Mouse (Mus musculus): ENCODE data around the gene Rtkn2. TPM values are rescaled to one million over a fixed set of nuclear protein-coding genes. Genes with fewer than 3 reads are reported as not detected.

The Rtkn2 gene
- polyA plus RNA-seq, 1 experiment from 2014 or later = 7.4 TPM

DNA sequence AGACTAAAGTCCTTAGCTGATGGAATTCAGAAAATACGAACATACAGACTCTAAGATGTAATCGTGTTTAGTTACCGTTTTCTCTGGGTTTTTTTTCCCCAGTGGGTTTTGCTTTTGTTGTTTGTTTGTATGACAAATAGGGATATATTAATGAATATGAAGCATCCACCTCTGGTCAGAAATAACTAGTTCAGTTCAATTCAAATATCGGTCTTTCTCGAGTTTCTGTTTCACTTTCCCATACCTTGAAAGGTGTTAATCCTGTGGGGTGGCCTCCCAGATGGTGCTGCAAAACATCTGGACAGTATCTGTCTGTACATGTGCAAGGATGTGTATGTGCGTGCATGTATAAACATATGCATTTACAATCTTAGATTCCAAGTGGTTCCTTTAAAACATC, 61.0 kb downstream of the Rtkn2 start:
- ATAC-seq (ENCODE audit: insufficient number of reproducible peaks, low FRiP score) = no peak
- H3K4me2 ChIP-seq = no peak overlapping the region
- WGBS = 81% methylated on average over 6 of the region's 6 CpGs

DNA sequence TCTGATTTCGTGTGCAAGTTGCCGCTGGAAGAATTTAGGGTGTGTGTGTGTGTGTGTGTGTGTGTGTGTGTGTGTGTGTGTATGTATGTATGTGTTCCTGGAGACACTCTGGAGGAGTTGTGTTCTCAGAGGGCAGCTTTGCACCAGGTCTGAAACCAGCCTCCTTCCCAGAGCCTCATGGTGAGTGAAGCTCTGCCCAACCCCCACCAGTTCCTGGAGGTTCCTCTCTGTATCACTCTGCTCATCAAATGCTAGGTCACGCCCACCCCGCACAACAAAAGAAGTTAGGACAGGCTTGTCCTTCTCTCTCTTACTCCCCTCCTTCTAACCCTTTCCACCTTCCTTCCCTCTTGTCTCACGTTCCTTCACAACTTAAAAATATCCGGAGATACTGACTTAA, 64.6 kb downstream of the Rtkn2 start:
- Histone ChIP-seq H3K27me3 (replicated peaks) (no peaks in the 10 kb centered on the region), H3K9me3 (replicated peaks) (no peaks in the 10 kb centered on the region), H3K4me2 (no peak overlapping the region), H3K4me3 (no peak overlapping the region), H3K9ac (no peak overlapping the region), H3K27ac (ENCODE audit: poor library complexity, severe bottlenecking) (no peak overlapping the region), H3K36me3 (0 out of 2 replicates have a peak, but pooled peaks cover 9% of the 10 kb centered on the region), H3K4me1 (replicated peaks) (no peaks in the 10 kb centered on the region; the same call in 1 of the 2 replicates)
- 34% methylated on average over 6 of the region's 6 CpGs for whole genome bisulfite sequencing
- ATAC-seq (ENCODE audit: insufficient number of reproducible peaks, low FRiP score) = no peak

More for the DNA sequence above, 61.0 kb downstream of the Rtkn2 start:
- Histone ChIP-seq H3K4me3 (no peak overlapping the region), H3K27me3 (replicated peaks) (no peaks in the 10 kb centered on the region), H3K9ac (no peak overlapping the region), H3K36me3 (peaks cover 15% of the 10 kb centered on the region; the same call in 1 of the 2 replicates), H3K27ac (ENCODE audit: poor library complexity, severe bottlenecking) (no peak overlapping the region), H3K9me3 (replicated peaks) (no peaks in the 10 kb centered on the region), H3K4me1 (replicated peaks) (no peaks in the 10 kb centered on the region)

DNA sequence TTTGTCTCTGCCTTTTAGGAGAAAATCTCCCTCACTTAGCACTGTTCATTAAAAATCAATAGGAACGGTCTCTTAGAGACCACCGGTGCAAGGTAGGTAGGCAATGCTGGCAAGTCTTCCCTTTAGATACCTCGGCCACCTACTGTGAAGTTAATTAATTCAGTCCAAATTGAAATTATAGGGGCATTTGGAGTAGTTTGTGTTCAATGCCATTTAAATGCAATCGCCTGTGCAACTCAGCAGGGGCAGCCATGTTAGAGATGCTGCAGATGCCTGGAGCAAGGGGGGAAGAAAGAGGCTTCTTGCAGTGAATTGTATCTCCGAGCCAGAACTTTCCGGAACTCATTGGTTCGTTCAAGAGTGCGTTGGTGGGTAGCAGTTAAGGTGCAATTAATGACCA, 65.5 kb downstream of the Rtkn2 start:
- H3K27me3 ChIP-seq (replicated peaks) = no peaks in the 10 kb centered on the region
- H3K4me1 ChIP-seq (replicated peaks) = no peaks in the 10 kb centered on the region; the same call in 1 of the 2 replicates
- no peak for ATAC-seq (ENCODE audit: insufficient number of reproducible peaks, low FRiP score)
- no peaks in the 10 kb centered on the region for H3K9me3 ChIP-seq (replicated peaks)
- no peak overlapping the region for H3K27ac ChIP-seq (ENCODE audit: poor library complexity, severe bottlenecking)
- H3K4me2 ChIP-seq = no peak overlapping the region
- H3K9ac ChIP-seq = no peak overlapping the region
- 0 out of 2 replicates have a peak, but pooled peaks cover 9% of the 10 kb centered on the region for H3K36me3 ChIP-seq
- no peak overlapping the region for H3K4me3 ChIP-seq
- WGBS = 88% methylated on average over 8 of the region's 8 CpGs

DNA sequence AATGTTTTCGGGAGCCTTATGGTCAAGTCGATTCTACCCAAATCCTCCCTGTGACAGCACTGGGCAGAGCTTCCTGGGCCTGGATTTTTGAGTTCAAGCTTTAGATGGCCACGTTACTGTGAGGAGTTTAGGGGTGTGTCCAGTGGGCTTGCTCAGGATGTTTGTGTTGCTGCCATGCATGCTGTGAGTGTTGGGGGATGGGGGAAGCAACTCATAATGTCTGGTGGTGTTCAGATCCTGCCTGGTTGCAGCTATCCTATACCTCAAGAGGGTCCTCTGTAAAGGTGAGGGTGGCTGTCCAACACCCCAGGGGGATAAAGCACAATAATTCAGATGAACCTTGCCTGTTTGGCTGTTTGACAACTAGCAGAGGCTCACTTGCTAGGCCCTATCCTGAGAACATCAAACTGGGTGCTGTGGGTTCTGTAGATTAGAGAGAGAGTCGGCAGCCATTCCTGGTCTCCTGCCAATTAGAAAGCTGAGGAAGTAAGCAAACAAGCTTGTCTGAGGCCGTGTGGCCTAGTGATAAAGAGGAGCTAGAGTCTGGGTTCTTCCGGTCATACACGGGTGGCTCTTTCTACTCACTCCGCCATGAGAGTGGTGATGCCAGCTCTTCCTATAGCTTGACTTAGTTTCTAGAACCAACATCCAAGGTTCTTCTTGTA, 69.4 kb downstream of the Rtkn2 start:
- peaks cover 8% of the 10 kb centered on the region; the same call in 1 of the 2 replicates for H3K9me3 ChIP-seq (replicated peaks)
- ATAC-seq (ENCODE audit: insufficient number of reproducible peaks, low FRiP score) = no peak
- H3K4me1 ChIP-seq (replicated peaks) = no peaks in the 10 kb centered on the region; the same call in 1 of the 2 replicates
- no peak overlapping the region for H3K27ac ChIP-seq (ENCODE audit: poor library complexity, severe bottlenecking)
- 63% methylated on average over 8 of the region's 8 CpGs for WGBS
- no peak overlapping the region for H3K9ac ChIP-seq
- H3K4me3 ChIP-seq = no peak overlapping the region
- H3K4me2 ChIP-seq = no peak overlapping the region
- no peaks in the 10 kb centered on the region for H3K36me3 ChIP-seq
- no peaks in the 10 kb centered on the region for H3K27me3 ChIP-seq (replicated peaks)

DNA sequence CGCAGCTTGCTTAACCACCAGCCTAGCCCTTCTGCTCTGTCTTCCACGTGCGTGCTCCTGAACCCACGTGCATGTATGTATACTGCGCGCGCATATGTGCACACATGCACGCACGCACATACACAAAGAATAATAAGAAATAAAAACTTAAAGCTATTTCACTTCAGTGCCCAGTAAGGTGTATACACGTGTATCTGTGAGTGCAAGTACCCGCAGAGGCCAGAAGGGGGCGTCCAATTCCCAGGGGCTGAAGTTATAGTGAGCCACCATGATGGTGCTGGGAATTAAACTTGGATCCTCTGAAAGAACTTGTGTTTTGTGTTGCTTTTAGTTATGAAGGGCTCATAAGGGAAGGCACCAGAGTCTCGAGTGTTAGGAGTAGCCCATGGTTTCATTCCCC, 71.5 kb downstream of the Rtkn2 start:
- Histone ChIP-seq H3K4me3 (no peak overlapping the region), H3K9me3 (replicated peaks) (peaks cover 8% of the 10 kb centered on the region; the same call in 1 of the 2 replicates), H3K36me3 (no peaks in the 10 kb centered on the region), H3K9ac (no peak overlapping the region), H3K27me3 (replicated peaks) (no peaks in the 10 kb centered on the region), H3K4me2 (no peak overlapping the region), H3K4me1 (replicated peaks) (no peaks in the 10 kb centered on the region; the same call in 1 of the 2 replicates), H3K27ac (ENCODE audit: poor library complexity, severe bottlenecking) (no peak overlapping the region)
- no peak for ATAC-seq (ENCODE audit: insufficient number of reproducible peaks, low FRiP score)
- 88% methylated on average over 13 of the region's 13 CpGs for WGBS

DNA sequence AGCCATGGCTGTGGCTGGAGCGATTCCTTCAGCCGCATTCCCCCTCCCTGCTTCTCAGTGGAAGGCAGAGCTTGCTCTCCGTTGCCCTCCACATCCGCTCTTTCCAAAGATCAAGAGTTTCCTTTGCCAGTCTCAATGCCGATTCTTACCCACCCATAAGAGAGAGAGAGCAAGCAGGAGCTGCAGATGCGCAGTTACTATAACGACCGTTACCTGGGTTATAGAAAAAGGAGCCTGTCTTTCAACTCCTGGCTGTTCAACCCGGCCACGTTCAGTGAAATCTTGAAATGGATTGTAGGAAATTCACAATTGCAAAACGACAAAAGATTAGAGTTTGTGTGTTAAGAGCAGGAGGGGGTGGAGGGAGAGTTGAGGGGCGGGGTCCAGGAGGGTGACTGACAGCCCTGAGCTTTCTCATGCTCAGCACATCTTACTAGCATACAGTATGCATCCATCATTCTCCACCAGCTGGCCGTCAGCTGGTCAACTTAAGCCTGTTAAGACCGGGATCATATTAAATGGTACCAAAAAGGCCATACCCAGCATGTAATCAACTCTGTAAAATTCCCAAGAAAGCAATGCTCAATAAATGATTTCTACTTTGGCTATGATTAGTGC, 72.1 kb downstream of the Rtkn2 start:
- H3K4me2 ChIP-seq = no peak overlapping the region
- peaks cover 8% of the 10 kb centered on the region; the same call in 1 of the 2 replicates for H3K9me3 ChIP-seq (replicated peaks)
- ATAC-seq (ENCODE audit: insufficient number of reproducible peaks, low FRiP score) = no peak
- H3K27me3 ChIP-seq (replicated peaks) = no peaks in the 10 kb centered on the region
- H3K9ac ChIP-seq = no peak overlapping the region
- no peak overlapping the region for H3K27ac ChIP-seq (ENCODE audit: poor library complexity, severe bottlenecking)
- H3K4me1 ChIP-seq (replicated peaks) = no peaks in the 10 kb centered on the region; the same call in 1 of the 2 replicates
- no peaks in the 10 kb centered on the region for H3K36me3 ChIP-seq
- 87% methylated on average over 14 of the region's 14 CpGs for WGBS
- no peak overlapping the region for H3K4me3 ChIP-seq

DNA sequence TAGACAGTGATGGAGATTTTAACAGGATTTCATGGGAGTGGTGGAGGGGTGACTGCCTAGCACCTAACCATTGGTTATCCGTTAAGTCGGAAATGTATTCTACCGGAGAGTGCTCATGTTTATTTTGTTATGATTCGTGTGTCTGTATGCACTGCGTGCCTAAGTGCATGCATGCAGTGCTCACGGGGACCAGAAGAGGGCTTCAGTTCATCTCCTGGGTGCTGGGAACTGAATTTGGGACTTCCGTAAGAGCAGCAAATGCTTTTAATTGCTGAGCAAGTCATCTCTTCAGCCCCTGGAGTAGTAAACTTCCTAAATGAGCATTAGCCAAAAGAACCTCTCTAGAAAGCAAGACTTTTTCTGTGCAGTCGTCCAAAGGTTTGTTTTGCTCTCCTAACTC, 72.9 kb downstream of the Rtkn2 start:
- 78% methylated on average over 8 of the region's 8 CpGs for WGBS
- no peak overlapping the region for H3K4me2 ChIP-seq
- peaks cover 8% of the 10 kb centered on the region; the same call in 1 of the 2 replicates for H3K9me3 ChIP-seq (replicated peaks)
- no peak overlapping the region for H3K27ac ChIP-seq (ENCODE audit: poor library complexity, severe bottlenecking)
- no peak overlapping the region for H3K9ac ChIP-seq
- no peaks in the 10 kb centered on the region; the same call in 1 of the 2 replicates for H3K4me1 ChIP-seq (replicated peaks)
- no peaks in the 10 kb centered on the region for H3K36me3 ChIP-seq
- no peaks in the 10 kb centered on the region for H3K27me3 ChIP-seq (replicated peaks)
- no peak overlapping the region for H3K4me3 ChIP-seq
- ATAC-seq (ENCODE audit: insufficient number of reproducible peaks, low FRiP score) = no peak

DNA sequence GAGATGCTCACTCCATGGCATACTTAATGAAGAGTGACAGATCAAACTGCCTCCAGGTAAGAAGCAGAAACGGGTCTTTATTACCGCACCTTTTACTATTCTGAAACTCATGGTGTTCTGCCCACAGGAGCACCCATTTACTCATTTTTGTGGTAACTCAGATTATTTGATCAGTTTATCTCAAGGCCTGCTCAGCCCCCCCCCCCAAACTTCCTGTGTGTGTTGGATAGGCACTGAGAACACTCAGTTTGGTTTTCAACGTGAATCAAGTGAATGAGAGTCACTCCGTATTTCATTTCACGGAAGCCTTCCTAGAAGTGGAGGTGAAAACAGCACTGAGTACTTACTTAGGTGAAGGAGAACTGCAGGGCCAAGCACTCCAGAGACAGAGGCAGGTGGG, 74.8 kb downstream of the Rtkn2 start:
- H3K9me3 ChIP-seq (replicated peaks) = peaks cover 10% of the 10 kb centered on the region; the same call in 1 of the 2 replicates
- H3K9ac ChIP-seq = no peak overlapping the region
- H3K4me3 ChIP-seq = no peak overlapping the region
- H3K4me1 ChIP-seq (replicated peaks) = no peaks in the 10 kb centered on the region
- H3K4me2 ChIP-seq = no peak overlapping the region
- WGBS = 77% methylated on average over 5 of the region's 5 CpGs
- H3K27me3 ChIP-seq (replicated peaks) = no peaks in the 10 kb centered on the region
- no peak for ATAC-seq (ENCODE audit: insufficient number of reproducible peaks, low FRiP score)
- no peaks in the 10 kb centered on the region for H3K36me3 ChIP-seq
- no peak overlapping the region for H3K27ac ChIP-seq (ENCODE audit: poor library complexity, severe bottlenecking)

DNA sequence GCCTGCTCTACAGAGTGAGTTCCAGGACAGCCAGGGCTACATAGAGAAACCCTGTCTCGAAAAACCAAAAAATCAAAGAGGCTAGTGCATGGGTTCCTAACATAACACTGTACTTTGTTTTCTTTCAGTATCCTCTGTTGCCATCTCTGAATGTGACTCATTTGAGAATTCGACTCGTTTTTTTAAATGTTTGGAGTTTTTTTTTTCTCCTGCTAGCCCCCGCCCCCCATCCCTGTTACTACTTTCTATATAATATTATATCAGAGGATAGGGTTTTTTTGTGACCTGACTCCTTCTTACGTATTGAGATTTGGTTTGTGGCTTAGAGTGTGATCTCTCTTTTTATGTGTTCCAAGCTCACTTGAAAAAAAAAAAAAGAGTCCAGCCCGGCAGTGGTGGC, 75.3 kb downstream of the Rtkn2 start:
- 74% methylated on average over 6 of the region's 6 CpGs for WGBS
- no peak overlapping the region for H3K9ac ChIP-seq
- H3K36me3 ChIP-seq = no peaks in the 10 kb centered on the region
- H3K4me3 ChIP-seq = no peak overlapping the region
- no peak overlapping the region for H3K27ac ChIP-seq (ENCODE audit: poor library complexity, severe bottlenecking)
- peaks cover 10% of the 10 kb centered on the region; the same call in 1 of the 2 replicates for H3K9me3 ChIP-seq (replicated peaks)
- ATAC-seq (ENCODE audit: insufficient number of reproducible peaks, low FRiP score) = no peak
- H3K27me3 ChIP-seq (replicated peaks) = no peaks in the 10 kb centered on the region
- no peaks in the 10 kb centered on the region for H3K4me1 ChIP-seq (replicated peaks)
- no peak overlapping the region for H3K4me2 ChIP-seq

DNA sequence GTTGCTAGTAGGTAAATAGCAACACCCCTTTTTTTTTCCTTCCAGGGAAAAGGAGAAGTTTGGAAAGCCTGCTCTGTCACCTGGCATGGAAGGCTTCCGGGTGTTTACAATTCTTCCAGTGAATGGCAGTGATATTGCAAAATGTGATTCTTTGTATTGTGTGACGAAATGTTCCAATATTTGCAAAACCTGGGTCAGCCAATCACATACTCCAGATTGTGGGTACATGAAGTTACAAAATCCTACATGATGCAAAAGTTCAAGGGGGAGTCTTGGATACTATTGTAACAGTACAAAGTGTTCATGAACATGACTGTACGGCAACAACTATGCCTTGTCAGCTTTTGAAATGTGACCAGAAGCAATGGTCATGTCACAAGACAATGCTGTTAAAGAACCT, 78.5 kb downstream of the Rtkn2 start:
- Histone ChIP-seq H3K4me1 (replicated peaks) (no peaks in the 10 kb centered on the region), H3K9me3 (replicated peaks) (0 out of 2 replicates have a peak, but pooled peaks cover 2% of the 10 kb centered on the region), H3K9ac (no peak overlapping the region), H3K4me2 (no peak overlapping the region), H3K27ac (ENCODE audit: poor library complexity, severe bottlenecking) (no peak overlapping the region), H3K4me3 (no peak overlapping the region), H3K36me3 (no peaks in the 10 kb centered on the region), H3K27me3 (replicated peaks) (no peaks in the 10 kb centered on the region)
- 79% methylated on average over 3 of the region's 3 CpGs for WGBS
- no peak for ATAC-seq (ENCODE audit: insufficient number of reproducible peaks, low FRiP score)

DNA sequence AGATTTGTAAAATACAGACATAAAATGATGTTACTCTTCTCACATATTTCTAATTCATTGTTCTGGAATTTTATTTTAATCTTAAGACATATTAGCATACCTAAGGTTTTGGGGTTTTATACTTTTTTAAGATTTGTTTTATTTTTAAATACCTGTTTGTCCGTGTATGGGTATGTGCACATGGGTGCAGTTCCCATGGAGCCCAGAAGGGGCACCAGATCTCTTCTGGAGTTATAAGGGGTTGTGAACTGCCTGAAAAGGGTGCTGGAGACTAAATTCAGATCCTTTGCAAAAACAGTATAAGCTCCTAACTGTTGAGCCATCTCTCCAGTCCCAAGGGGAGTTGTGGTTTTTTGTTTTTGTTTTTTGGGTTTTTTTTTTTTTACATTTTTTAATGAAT, 79.0 kb downstream of the Rtkn2 start:
- no peak overlapping the region for H3K4me2 ChIP-seq
- no peak overlapping the region for H3K9ac ChIP-seq
- no peaks in the 10 kb centered on the region for H3K4me1 ChIP-seq (replicated peaks)
- H3K36me3 ChIP-seq = no peaks in the 10 kb centered on the region
- no peaks in the 10 kb centered on the region for H3K27me3 ChIP-seq (replicated peaks)
- H3K27ac ChIP-seq (ENCODE audit: poor library complexity, severe bottlenecking) = no peak overlapping the region
- WGBS = 93% methylated on average over 1 of the region's 1 CpGs
- no peak for ATAC-seq (ENCODE audit: insufficient number of reproducible peaks, low FRiP score)
- 0 out of 2 replicates have a peak, but pooled peaks cover 2% of the 10 kb centered on the region for H3K9me3 ChIP-seq (replicated peaks)
- no peak overlapping the region for H3K4me3 ChIP-seq
